Mouse (Mus musculus) urinary bladder, postnatal 4 days (tissue): ENCODE results near the gene Thsd4.
A peak's percentile ranks its signal among the peaks of the same experiment; 100 is the strongest.

Experiments
- DNase-seq, 2 experiments: peaks; one replicate each; pipeline ENCODE4 v3.0.0; 2021 to 2022; ENCODE audit warnings: low spot score in 2 of 2

Gene Thsd4

GRCm38 (mm10) chr9:60150511-60150910, 371.3 kb downstream of the Thsd4 start:
- no peak for DNase-seq

DNA sequence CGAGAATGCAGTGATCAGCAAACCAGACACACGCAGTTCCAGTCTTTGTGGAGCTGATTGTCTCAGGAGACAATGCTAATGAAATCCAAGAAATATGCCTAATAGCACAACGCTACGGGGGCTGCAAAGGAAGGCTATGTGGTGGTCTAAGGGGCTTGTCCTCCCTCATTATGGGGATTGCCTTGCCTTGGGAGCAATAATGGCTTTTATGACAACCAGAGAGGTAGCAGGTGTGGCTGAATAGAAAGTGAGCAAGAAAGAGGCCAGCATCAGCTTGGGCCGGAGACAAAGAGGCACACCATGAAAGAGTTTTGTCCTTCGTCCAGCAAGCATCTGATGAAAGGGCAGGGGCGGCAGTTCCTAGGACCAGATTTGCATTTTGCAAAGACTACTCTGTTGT, 372.9 kb downstream of the Thsd4 start:
- no peak for DNase-seq

GRCm38 (mm10) chr9:60147401-60147800, 374.4 kb downstream of the Thsd4 start:
- no peak for DNase-seq

DNA sequence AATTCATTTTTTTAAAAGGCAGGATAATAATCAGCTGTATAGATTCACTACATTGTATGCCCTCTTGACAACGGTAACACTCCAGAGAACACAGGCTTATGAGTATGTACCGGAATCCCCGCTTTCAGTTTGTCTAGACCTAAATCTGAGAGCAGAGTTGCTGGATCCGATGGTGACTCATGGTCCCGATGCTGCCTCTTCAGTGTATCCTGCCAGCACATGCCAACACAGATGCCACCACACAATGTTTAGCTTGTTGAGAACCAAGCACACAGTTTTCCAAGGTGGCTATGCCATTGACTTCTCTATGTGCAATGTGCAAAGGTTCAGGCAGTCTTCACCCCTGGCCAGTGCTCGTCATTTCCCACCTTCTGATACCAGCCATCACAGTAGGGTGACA, 378.0 kb downstream of the Thsd4 start:
- no peak for DNase-seq

- DNase-seq, result no peak
These were observed 380.7 kb downstream of the Thsd4 start for GRCm38 (mm10) chr9:60141081-60141514.

DNA sequence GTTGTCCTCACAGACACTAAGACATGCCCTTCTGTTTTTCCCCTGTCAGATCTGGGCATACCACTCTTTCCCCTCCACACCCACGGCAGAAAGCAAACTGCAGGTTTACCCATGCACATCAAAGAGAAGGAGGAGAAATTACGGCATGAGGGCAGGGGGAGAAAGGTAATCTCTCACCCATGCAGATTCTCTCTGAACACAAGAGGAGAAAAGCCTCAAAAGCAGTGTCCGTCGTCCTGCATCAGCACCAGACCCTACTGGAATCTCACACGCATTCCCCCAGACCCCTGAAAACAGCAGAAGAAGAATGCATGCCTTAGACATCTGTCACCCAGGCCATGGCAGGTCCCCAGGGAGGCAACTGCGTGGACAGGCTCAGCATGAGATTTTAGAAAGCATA, 381.4 kb downstream of the Thsd4 start:
- no peak for DNase-seq

DNA sequence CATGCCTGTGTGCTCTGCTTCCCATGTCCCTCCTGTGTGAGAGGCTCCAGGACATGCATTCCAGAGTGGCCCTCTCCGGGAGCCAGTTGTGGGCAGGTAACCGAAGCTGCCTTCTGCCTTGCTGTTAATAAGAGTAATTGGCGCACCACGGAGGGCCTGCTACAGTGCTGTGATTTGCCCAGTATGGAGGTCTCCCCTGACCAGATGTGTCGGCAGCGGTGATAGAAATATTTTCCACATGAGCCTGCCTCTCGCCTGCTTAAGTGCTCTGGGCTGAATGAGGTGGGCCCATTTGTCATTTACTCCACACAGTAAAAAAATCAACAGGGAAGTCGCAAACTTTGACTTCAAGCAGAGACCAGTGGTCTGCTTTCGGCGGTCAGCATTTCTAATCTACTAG, 382.4 kb downstream of the Thsd4 start:
- no peak for DNase-seq

GRCm38 (mm10) chr9:60129235-60129991, 392.4 kb downstream of the Thsd4 start:
- no peak for DNase-seq

GRCm38 (mm10) chr9:60126961-60127360, 394.9 kb downstream of the Thsd4 start:
- no peak for DNase-seq

DNA sequence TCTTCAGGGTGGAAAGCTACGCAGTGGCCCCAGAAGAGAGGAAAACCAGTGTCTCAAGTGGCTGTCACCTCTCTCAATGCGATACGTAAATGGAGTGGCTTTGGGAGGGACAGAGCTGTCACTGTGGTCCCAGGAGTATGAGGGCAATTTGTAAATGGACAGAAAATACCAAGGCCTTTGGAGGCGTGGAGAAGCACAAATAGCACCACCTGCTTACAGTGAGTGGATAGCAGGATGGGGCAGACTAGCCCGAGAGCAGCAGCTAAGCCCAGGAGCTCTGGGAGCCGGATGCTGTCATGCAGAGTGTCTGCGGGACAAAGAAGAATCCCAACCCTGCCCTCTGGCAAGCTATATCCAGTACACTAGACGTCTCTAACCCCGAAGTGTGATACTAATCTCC, 397.7 kb downstream of the Thsd4 start:
- no peak for DNase-seq

DNA sequence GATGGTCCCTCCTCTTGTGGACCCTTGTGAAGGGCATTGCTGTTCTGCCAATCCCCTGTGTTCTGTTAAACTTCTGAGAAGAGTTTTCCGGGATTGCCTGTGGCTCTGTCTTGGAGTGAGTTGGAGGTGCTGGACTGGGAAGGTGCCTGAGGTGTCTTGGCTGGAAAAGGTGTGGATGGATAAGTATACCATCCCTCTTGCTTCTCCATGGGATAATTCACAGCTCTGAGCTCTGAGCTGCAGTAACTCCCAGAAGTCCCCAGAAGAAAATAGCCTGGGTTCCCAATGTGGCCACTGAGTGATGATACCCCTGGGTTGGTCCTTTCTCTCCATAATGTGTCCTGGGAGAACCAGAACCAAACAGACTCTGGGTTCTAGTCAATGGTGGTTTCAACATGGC, 398.8 kb downstream of the Thsd4 start:
- DNase-seq, result no peak

GRCm38 (mm10) chr9:60119846-60120245, 402.0 kb downstream of the Thsd4 start:
- DNase-seq, result peak in 1 of 2 experiments; percentile 51

- DNase-seq, result no peak
These were observed 404.0 kb downstream of the Thsd4 start for GRCm38 (mm10) chr9:60117831-60118230.

DNA sequence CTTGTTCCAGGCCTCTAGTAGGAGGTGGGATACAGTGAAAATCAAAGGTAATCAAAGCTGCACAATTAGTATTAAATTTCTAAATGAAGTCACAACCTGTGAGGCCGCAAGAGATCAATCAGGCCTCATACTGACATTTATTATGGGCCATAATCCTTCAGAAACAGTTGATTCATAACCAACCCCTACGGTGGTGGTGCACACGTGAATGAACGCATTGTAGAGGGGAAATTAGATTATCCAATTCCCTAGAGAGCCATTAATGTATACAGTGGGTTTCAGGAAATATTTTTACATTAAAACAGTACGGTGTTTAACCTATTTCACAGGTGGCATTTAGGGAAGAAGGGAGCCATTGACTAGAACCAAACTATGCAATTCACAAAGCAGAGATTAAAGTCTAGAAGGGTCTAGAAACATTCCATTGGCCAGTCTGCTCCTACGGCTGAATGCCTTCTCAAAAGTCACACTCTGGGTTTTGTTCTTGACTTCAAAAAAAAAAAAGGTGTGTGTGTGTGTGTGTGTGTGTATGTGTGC, 406.1 kb downstream of the Thsd4 start:
- DNase-seq, result no peak

GRCm38 (mm10) chr9:60115306-60115705, 406.5 kb downstream of the Thsd4 start:
- DNase-seq, result no peak

DNA sequence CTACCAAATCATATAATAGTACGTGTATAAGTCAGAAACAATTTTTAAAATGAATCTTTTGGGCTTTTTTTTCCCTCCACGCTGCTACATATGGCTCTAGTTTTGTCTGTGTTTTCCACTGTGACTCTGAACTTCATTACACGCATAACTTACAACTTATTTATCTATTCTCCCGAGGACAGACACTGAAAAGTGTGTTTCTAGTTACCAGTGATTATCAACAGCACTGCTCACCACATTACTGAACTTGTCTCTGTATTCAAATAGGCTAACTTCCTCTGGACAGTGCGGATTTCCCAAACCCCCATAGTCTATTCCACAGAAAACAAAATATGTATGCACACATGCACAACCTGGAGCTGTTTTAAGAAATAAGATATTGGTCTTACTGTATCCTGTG, 411.6 kb downstream of the Thsd4 start:
- no peak for DNase-seq

DNA sequence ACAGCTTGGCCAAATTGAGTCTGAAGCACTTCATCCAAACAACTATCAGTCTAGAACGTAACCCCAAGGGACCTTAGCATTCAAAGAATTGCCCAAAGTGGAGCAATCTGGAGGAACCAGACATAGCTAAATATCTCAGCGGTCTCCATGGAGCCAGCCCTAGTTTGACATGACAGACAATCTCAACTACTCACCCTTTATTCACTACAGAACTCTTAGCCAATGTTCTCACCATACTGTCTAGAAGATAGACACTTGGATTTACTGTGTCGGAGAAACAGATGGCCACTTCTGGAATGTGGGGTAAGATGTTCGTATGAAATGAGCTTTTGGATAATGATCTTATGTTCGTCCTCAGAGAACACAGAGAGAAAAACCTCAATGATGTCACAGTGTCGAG, 415.2 kb downstream of the Thsd4 start:
- no peak for DNase-seq

DNA sequence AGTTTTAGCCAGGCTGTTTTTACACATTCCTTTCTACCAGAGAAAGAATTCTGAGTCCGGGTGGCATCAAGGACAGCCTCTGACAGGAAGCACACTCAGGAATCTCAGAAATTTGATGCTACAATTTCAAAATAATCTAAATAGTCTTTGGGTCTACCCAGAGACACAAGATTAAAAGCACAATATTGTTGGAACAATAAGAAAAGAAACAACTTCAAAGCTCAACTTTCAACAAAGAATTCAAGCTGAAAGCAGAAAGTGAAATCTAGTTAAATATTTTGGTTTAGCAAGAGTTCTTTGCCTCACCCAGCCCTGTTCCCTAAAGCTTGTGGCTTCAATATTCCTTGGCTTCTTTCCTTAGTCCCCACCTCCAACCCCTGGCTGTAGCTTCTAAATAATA, 415.7 kb downstream of the Thsd4 start:
- DNase-seq, result no peak

DNA sequence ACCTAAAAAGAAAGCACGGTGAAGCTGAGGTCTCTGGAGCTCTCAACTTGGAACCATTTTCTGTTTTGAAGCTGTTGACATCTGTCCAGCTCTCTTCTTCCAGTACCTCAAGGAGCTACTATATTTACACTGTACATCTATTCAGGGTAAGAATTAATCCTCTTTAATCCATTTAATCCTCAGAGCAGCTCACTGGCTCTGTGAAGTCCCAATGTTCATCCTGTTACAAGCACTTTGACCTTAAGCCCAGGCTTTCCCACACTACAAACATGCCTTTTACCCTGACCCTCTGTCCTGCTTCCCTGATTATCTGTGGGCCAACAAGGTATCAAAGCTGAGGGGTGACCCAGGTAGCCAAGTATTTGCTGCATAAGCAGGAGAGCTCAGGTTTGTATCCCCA, 427.6 kb downstream of the Thsd4 start:
- DNase-seq, result no peak

DNA sequence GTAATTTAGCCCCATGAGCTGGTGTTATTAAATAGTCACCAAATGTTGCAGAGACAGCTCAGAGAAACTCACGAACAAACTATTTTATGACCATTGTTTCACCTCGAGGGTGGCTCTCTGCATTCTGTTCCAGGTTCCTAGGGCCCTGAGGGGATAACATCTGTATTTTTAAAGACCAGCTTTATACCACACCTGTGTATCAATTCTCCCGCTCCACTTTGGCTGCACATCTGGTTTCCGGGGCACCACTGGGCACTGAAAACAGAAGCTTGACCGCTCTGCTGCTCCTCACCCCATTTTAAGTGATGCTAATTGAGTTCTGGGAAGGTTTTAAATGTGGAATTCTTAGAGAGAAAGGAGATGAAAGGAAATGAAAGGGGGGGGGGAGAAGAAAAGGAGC, 429.4 kb downstream of the Thsd4 start:
- no peak for DNase-seq

- DNase-seq, result no peak
These were observed 432.4 kb downstream of the Thsd4 start for GRCm38 (mm10) chr9:60089441-60089840.

GRCm38 (mm10) chr9:60088101-60088500, 433.7 kb downstream of the Thsd4 start:
- no peak for DNase-seq

GRCm38 (mm10) chr9:60082107-60082581, 439.7 kb downstream of the Thsd4 start:
- DNase-seq, result no peak

GRCm38 (mm10) chr9:60077761-60078160, 444.1 kb downstream of the Thsd4 start:
- no peak for DNase-seq
